Comparison of ENCODE assay signal across 25 mouse cellular contexts in genomic region chrX:10558625-10559024, GRCm38 (mm10).
DNase-seq lines count a peak whose midpoint lies in the region; ATAC-seq and TF ChIP-seq lines count a peak whose summit lies in the region.
"Had no signal": no experiment of that assay in that cellular context is flagged by ENCODE, and none has a peak within 500 bp of the region (broad histone marks: within the 10 kb centered on the region; RNA-seq: fewer than 3 reads in every experiment).

No protein-coding gene starts in this region.

- peak; percentile 65 for ATAC-seq in forebrain, embryonic 16.5 days
- ATAC-seq in forebrain, embryonic 12.5 days (ENCODE audit: low FRiP score): no peak
- peak; percentile 20; the same call in 1 of the 2 replicates for ATAC-seq in hindbrain, embryonic 16.5 days
- ATAC-seq in hindbrain, embryonic 13.5 days (ENCODE audit: low FRiP score): no peak
- ATAC-seq in stomach, postnatal 0 days (ENCODE audit: low FRiP score, low TSS enrichment): no peak
- ATAC-seq: hindbrain, postnatal 0 days; inflammation-experienced regulatory T-cells, adult 6 months; intestine, embryonic 16.5 days; Patski had no signal

- TF ChIP-seq CTCF in cerebellum, adult 2 months (IDR thresholded peaks at IDR 0.05; ENCODE audit: borderline replicate concordance, insufficient read depth, low read depth, low read length): no peak
- no peak for TF ChIP-seq CTCF in stomach, postnatal 0 days (IDR thresholded peaks at IDR 0.05; ENCODE audit: low read depth)

- no peak overlapping the region for H3K4me2 ChIP-seq in forebrain, embryonic 16.5 days (ENCODE audit: low read length)
- H3K4me2 ChIP-seq in forebrain, embryonic 12.5 days: no peak overlapping the region
- H3K4me2 ChIP-seq in hindbrain, embryonic 16.5 days (ENCODE audit: low read length): no peak overlapping the region
- H3K4me2 ChIP-seq in hindbrain, embryonic 13.5 days: no peak overlapping the region
- H3K4me2 ChIP-seq in stomach, postnatal 0 days (replicated peaks; ENCODE audit: low read depth): no peak overlapping the region
- H3K4me2 ChIP-seq: heart, embryonic 11.5 days; hindbrain, embryonic 12.5 days had no signal

- 30% methylated on average over 2 of the region's 2 CpGs for WGBS in cerebellum, adult 2 months
- 59% methylated on average over 2 of the region's 2 CpGs for WGBS in forebrain, embryonic 16.5 days
- WGBS in forebrain, embryonic 12.5 days: 84% methylated on average over 2 of the region's 2 CpGs
- 59% methylated on average over 2 of the region's 2 CpGs for WGBS in hindbrain, embryonic 16.5 days
- 64% methylated on average over 2 of the region's 2 CpGs for WGBS in hindbrain, embryonic 13.5 days
- WGBS in stomach, postnatal 0 days: 64% methylated on average over 2 of the region's 2 CpGs

- no peak overlapping the region for H3K27ac ChIP-seq in cerebellum, adult 2 months (ENCODE audit: insufficient read depth, low read length)
- H3K27ac ChIP-seq in forebrain, embryonic 16.5 days (ENCODE audit: low read length): no peak overlapping the region
- H3K27ac ChIP-seq in forebrain, embryonic 12.5 days: no peak overlapping the region
- H3K27ac ChIP-seq in hindbrain, embryonic 16.5 days (ENCODE audit: low read depth, low read length): no peak overlapping the region
- no peak overlapping the region for H3K27ac ChIP-seq in hindbrain, embryonic 13.5 days
- H3K27ac ChIP-seq in stomach, postnatal 0 days (replicated peaks): no peak overlapping the region
- H3K27ac ChIP-seq: hindbrain, embryonic 12.5 days; hindbrain, postnatal 0 days had no signal

- DNase-seq in cerebellum, adult 2 months: peak; percentile 30 to 40
- no peak for DNase-seq in cerebellum, postnatal 36 days
- peak; percentile 34 for DNase-seq in brain, adult 2 months (ENCODE audit: low read depth, low spot score)
- no peak for DNase-seq in stomach, postnatal 0 days (ENCODE audit: low spot score)
- DNase-seq: adrenal gland, postnatal 10 days; adrenal gland, postnatal 36 days; B cell, adult 2 months; cerebellum, adult 11 months; cerebellum, adult 9-11 months; gastrocnemius, postnatal 14 days; heart, adult 18-20 months; kidney, adult 18-20 months; kidney, adult 9 months had no signal

- peaks cover 7% of the 10 kb centered on the region; the same call in 1 of the 2 replicates for H3K4me1 ChIP-seq in cerebellum, adult 2 months (ENCODE audit: control insufficient read depth, insufficient read depth, low read length)
- H3K4me1 ChIP-seq in forebrain, embryonic 16.5 days (replicated peaks; ENCODE audit: control insufficient read depth, insufficient read depth, low read length): peaks cover 2% of the 10 kb centered on the region; the same call in 1 of the 2 replicates
- H3K4me1 ChIP-seq in forebrain, embryonic 12.5 days: no peaks in the 10 kb centered on the region; the same call in 1 of the 2 replicates
- no peaks in the 10 kb centered on the region for H3K4me1 ChIP-seq in hindbrain, embryonic 16.5 days (ENCODE audit: control insufficient read depth, insufficient read depth, low read depth, low read length)
- no peaks in the 10 kb centered on the region for H3K4me1 ChIP-seq in hindbrain, embryonic 13.5 days (replicated peaks)
- no peaks in the 10 kb centered on the region for H3K4me1 ChIP-seq in stomach, postnatal 0 days (replicated peaks; ENCODE audit: control insufficient read depth, insufficient read depth)
- H3K4me1 ChIP-seq: hindbrain, embryonic 12.5 days had no signal

- no peak for TF ChIP-seq EP300 in stomach, postnatal 0 days (optimal IDR thresholded peaks at IDR 0.05)

- no peaks in the 10 kb centered on the region for H3K36me3 ChIP-seq in forebrain, embryonic 16.5 days (ENCODE audit: control insufficient read depth, insufficient read depth)
- no peaks in the 10 kb centered on the region for H3K36me3 ChIP-seq in forebrain, embryonic 12.5 days (replicated peaks)
- H3K36me3 ChIP-seq in hindbrain, embryonic 16.5 days (ENCODE audit: control insufficient read depth, insufficient read depth, low read length): no peaks in the 10 kb centered on the region
- H3K36me3 ChIP-seq in hindbrain, embryonic 13.5 days: no peaks in the 10 kb centered on the region
- no peaks in the 10 kb centered on the region for H3K36me3 ChIP-seq in stomach, postnatal 0 days (ENCODE audit: control insufficient read depth, insufficient read depth, low read length)
- H3K36me3 ChIP-seq: G1E; hindbrain, embryonic 12.5 days had no signal

- H3K4me3 ChIP-seq in cerebellum, adult 2 months (replicated peaks; ENCODE audit: insufficient read depth, low read depth, low read length): no peak overlapping the region
- no peak overlapping the region for H3K4me3 ChIP-seq in forebrain, embryonic 16.5 days (replicated peaks; ENCODE audit: low read length)
- H3K4me3 ChIP-seq in forebrain, embryonic 12.5 days (replicated peaks): no peak overlapping the region
- H3K4me3 ChIP-seq in hindbrain, embryonic 16.5 days (ENCODE audit: low read length): no peak overlapping the region
- no peak overlapping the region for H3K4me3 ChIP-seq in hindbrain, embryonic 13.5 days
- H3K4me3 ChIP-seq in stomach, postnatal 0 days (ENCODE audit: low read depth, low read length): no peak overlapping the region
- H3K4me3 ChIP-seq: hindbrain, embryonic 12.5 days had no signal

- no peaks in the 10 kb centered on the region for H3K9me3 ChIP-seq in forebrain, embryonic 16.5 days (ENCODE audit: control insufficient read depth, low read length)
- no peaks in the 10 kb centered on the region for H3K9me3 ChIP-seq in forebrain, embryonic 12.5 days
- no peaks in the 10 kb centered on the region for H3K9me3 ChIP-seq in hindbrain, embryonic 16.5 days (ENCODE audit: control insufficient read depth, low read length)
- H3K9me3 ChIP-seq in hindbrain, embryonic 13.5 days: no peaks in the 10 kb centered on the region
- no peaks in the 10 kb centered on the region for H3K9me3 ChIP-seq in stomach, postnatal 0 days (ENCODE audit: control insufficient read depth, low read length)
- H3K9me3 ChIP-seq: G1E; hindbrain, embryonic 12.5 days had no signal

- H3K9ac ChIP-seq in forebrain, embryonic 16.5 days (replicated peaks; ENCODE audit: low read depth, low read length): no peak overlapping the region
- H3K9ac ChIP-seq in forebrain, embryonic 12.5 days: no peak overlapping the region
- H3K9ac ChIP-seq in hindbrain, embryonic 16.5 days (ENCODE audit: low read depth, low read length): no peak overlapping the region
- no peak overlapping the region for H3K9ac ChIP-seq in hindbrain, embryonic 13.5 days
- H3K9ac ChIP-seq in stomach, postnatal 0 days (ENCODE audit: low read length): no peak overlapping the region
- H3K9ac ChIP-seq: hindbrain, embryonic 12.5 days had no signal

- TF ChIP-seq POLR2A in cerebellum, adult 2 months (IDR thresholded peaks at IDR 0.05; ENCODE audit: borderline replicate concordance, insufficient read depth, low read length): no peak

- H3K27me3 ChIP-seq in cerebellum, adult 2 months (ENCODE audit: control insufficient read depth, insufficient read depth, low read length): no peaks in the 10 kb centered on the region
- no peaks in the 10 kb centered on the region for H3K27me3 ChIP-seq in forebrain, embryonic 16.5 days (replicated peaks; ENCODE audit: control insufficient read depth, insufficient read depth, low read length)
- no peaks in the 10 kb centered on the region for H3K27me3 ChIP-seq in forebrain, embryonic 12.5 days
- H3K27me3 ChIP-seq in hindbrain, embryonic 16.5 days (replicated peaks; ENCODE audit: control insufficient read depth, insufficient read depth, low read length): no peaks in the 10 kb centered on the region
- H3K27me3 ChIP-seq in hindbrain, embryonic 13.5 days: no peaks in the 10 kb centered on the region
- no peaks in the 10 kb centered on the region for H3K27me3 ChIP-seq in stomach, postnatal 0 days (ENCODE audit: control insufficient read depth, insufficient read depth, low read length)
- H3K27me3 ChIP-seq: CH12.LX; hindbrain, embryonic 12.5 days had no signal

Comparison
In these comparisons a context has a peak if more than half of its experiments do, and no peak if none do; other contexts are left out.
1. DNase-seq: peak in cerebellum, adult 2 months (2 of 2) and brain, adult 2 months (single experiment); none in cerebellum, postnatal 36 days (0 of 2) and stomach, postnatal 0 days (single experiment).
2. ATAC-seq: peak in forebrain, embryonic 16.5 days (single experiment) and hindbrain, embryonic 16.5 days (single experiment); none in forebrain, embryonic 12.5 days (single experiment), hindbrain, embryonic 13.5 days (single experiment) and stomach, postnatal 0 days (single experiment).